Mouse (Mus musculus): ENCODE data around the gene Higd1b. TPM values are rescaled to one million over a fixed set of nuclear protein-coding genes. Genes with fewer than 3 reads are reported as not detected.
A peak's percentile ranks its signal among the peaks of the same experiment; 100 is the strongest.

Higd1b gene
- total and polyA plus RNA-seq, 2 experiments from 2014 or later, result 14.5 to 15.8 TPM

- WGBS, result 46% methylated on average over 4 of the region's 4 CpGs
- no peak for TF ChIP-seq CTCF (IDR thresholded peaks at IDR 0.05; ENCODE audit: low read depth)
- H3K4me3 ChIP-seq (ENCODE audit: low read length), result no peak overlapping the region
- no peak overlapping the region for H3K27ac ChIP-seq
- no peaks in the 10 kb centered on the region for H3K36me3 ChIP-seq (ENCODE audit: insufficient read depth, low read length)
- ATAC-seq (no peak), DNase-seq (ENCODE audit: low spot score) (peak; percentile 50)
- H3K9ac ChIP-seq (replicated peaks; ENCODE audit: low read length), result no peak overlapping the region
- H3K4me2 ChIP-seq (ENCODE audit: low read depth, low read length), result no peak overlapping the region
- no peaks in the 10 kb centered on the region for H3K9me3 ChIP-seq (ENCODE audit: low read length)
- H3K4me1 ChIP-seq (ENCODE audit: insufficient read depth, low read length), result no peaks in the 10 kb centered on the region
- H3K27me3 ChIP-seq (ENCODE audit: insufficient read depth, low read length), result no peaks in the 10 kb centered on the region
Observed at GRCm38 (mm10) chr11:102810721-102811485, 24.7 kb upstream of the Higd1b start.

- H3K9ac ChIP-seq (replicated peaks; ENCODE audit: low read length), result no peak overlapping the region
- no peaks in the 10 kb centered on the region for H3K27me3 ChIP-seq (ENCODE audit: insufficient read depth, low read length)
- peaks cover 6% of the 10 kb centered on the region; the same call in 1 of the 2 replicates for H3K4me1 ChIP-seq (ENCODE audit: insufficient read depth, low read length)
- ATAC-seq (no peak), DNase-seq (ENCODE audit: low spot score) (no peak)
- H3K9me3 ChIP-seq (ENCODE audit: low read length), result no peaks in the 10 kb centered on the region
- H3K36me3 ChIP-seq (ENCODE audit: insufficient read depth, low read length), result no peaks in the 10 kb centered on the region
- H3K4me3 ChIP-seq (ENCODE audit: low read length), result no peak overlapping the region
- no peak overlapping the region for H3K27ac ChIP-seq
- peak; percentile 31 for TF ChIP-seq CTCF (IDR thresholded peaks at IDR 0.05; ENCODE audit: low read depth)
- H3K4me2 ChIP-seq (ENCODE audit: low read depth, low read length), result no peak overlapping the region
Observed at GRCm38 (mm10) chr11:102814881-102815280, 20.8 kb upstream of the Higd1b start.

- peak overlapping the region; percentile 85 for H3K4me2 ChIP-seq (ENCODE audit: low read depth, low read length)
- under 1% methylated on average over 90 of the region's 92 CpGs for WGBS
- DNase-seq (ENCODE audit: low spot score) (peak; percentile 44), ATAC-seq (peak; percentile 48; the same call in 1 of the 2 replicates)
- peak overlapping the region; percentile 85 for H3K27ac ChIP-seq
- no peaks in the 10 kb centered on the region for H3K27me3 ChIP-seq (ENCODE audit: insufficient read depth, low read length)
- H3K36me3 ChIP-seq (ENCODE audit: insufficient read depth, low read length), result no peaks in the 10 kb centered on the region
- peak overlapping the region; percentile 79 for H3K4me3 ChIP-seq (ENCODE audit: low read length)
- H3K9ac ChIP-seq (replicated peaks; ENCODE audit: low read length), result peak overlapping the region; percentile 72
- TF ChIP-seq CTCF (IDR thresholded peaks at IDR 0.05; ENCODE audit: low read depth), result no peak
- peaks cover 6% of the 10 kb centered on the region; the same call in 1 of the 2 replicates for H3K4me1 ChIP-seq (ENCODE audit: insufficient read depth, low read length)
- H3K9me3 ChIP-seq (ENCODE audit: low read length), result no peaks in the 10 kb centered on the region
Observed at GRCm38 (mm10) chr11:102818121-102819020, 17.3 kb upstream of the Higd1b start.

GRCm38 (mm10) chr11:102819021-102819782, 16.4 kb upstream of the Higd1b start, which contains the start of gene Gjc1:
Gene Gjc1 (minus strand): TSS chr11:102819700.
- Histone ChIP-seq H3K9me3 (ENCODE audit: low read length) (no peaks in the 10 kb centered on the region), H3K4me3 (ENCODE audit: low read length) (peak within 1 kb of the TSS; percentile 79), H3K27me3 (ENCODE audit: insufficient read depth, low read length) (no peaks in the 10 kb centered on the region), H3K27ac (peak within 1 kb of the TSS; percentile 85), H3K4me2 (ENCODE audit: low read depth, low read length) (peak within 1 kb of the TSS; percentile 85), H3K4me1 (ENCODE audit: insufficient read depth, low read length) (peaks cover 6% of the 10 kb centered on the region; the same call in 1 of the 2 replicates), H3K36me3 (ENCODE audit: insufficient read depth, low read length) (no peaks in the 10 kb centered on the region), H3K9ac (replicated peaks; ENCODE audit: low read length) (peak within 1 kb of the TSS; percentile 72)
- peak; percentile 86 for DNase-seq (ENCODE audit: low spot score)
- 0% methylated on average over 68 of the region's 97 CpGs for WGBS
- ATAC-seq, result peak; percentile 86
- peak; percentile 50 for TF ChIP-seq CTCF (IDR thresholded peaks at IDR 0.05; ENCODE audit: low read depth)

GRCm38 (mm10) chr11:102819783-102820385, 15.8 kb upstream of the Higd1b start:
- no peak for ATAC-seq

GRCm38 (mm10) chr11:102820432-102820831, 15.2 kb upstream of the Higd1b start:
- Histone ChIP-seq H3K27me3 (ENCODE audit: insufficient read depth, low read length) (no peaks in the 10 kb centered on the region), H3K4me2 (ENCODE audit: low read depth, low read length) (no peak overlapping the region), H3K4me3 (ENCODE audit: low read length) (no peak overlapping the region), H3K9me3 (ENCODE audit: low read length) (no peaks in the 10 kb centered on the region), H3K4me1 (ENCODE audit: insufficient read depth, low read length) (peaks cover 6% of the 10 kb centered on the region; the same call in 1 of the 2 replicates), H3K9ac (replicated peaks; ENCODE audit: low read length) (no peak overlapping the region), H3K27ac (no peak overlapping the region), H3K36me3 (ENCODE audit: insufficient read depth, low read length) (no peaks in the 10 kb centered on the region)
- 12% methylated on average over 3 of the region's 3 CpGs for WGBS
- ATAC-seq (no peak), DNase-seq (ENCODE audit: low spot score) (no peak)
- no peak for TF ChIP-seq CTCF (IDR thresholded peaks at IDR 0.05; ENCODE audit: low read depth)

More at GRCm38 (mm10) chr11:102819783-102820385, 15.8 kb upstream of the Higd1b start:
- H3K27me3 ChIP-seq (ENCODE audit: insufficient read depth, low read length), result no peaks in the 10 kb centered on the region
- 0 out of 2 replicates have a peak overlapping the region, but pooled peaks have one; percentile 72 for H3K9ac ChIP-seq (replicated peaks; ENCODE audit: low read length)
- H3K27ac ChIP-seq, result no peak overlapping the region
- H3K36me3 ChIP-seq (ENCODE audit: insufficient read depth, low read length), result no peaks in the 10 kb centered on the region
- peak overlapping the region; percentile 79 for H3K4me3 ChIP-seq (ENCODE audit: low read length)
- DNase-seq (ENCODE audit: low spot score), result no peak
- no peaks in the 10 kb centered on the region for H3K9me3 ChIP-seq (ENCODE audit: low read length)
- H3K4me1 ChIP-seq (ENCODE audit: insufficient read depth, low read length), result peaks cover 6% of the 10 kb centered on the region; the same call in 1 of the 2 replicates
- no peak for TF ChIP-seq CTCF (IDR thresholded peaks at IDR 0.05; ENCODE audit: low read depth)
- WGBS, result 7% methylated on average over 14 of the region's 14 CpGs
- peak overlapping the region; percentile 85 for H3K4me2 ChIP-seq (ENCODE audit: low read depth, low read length)

All from hindbrain, postnatal 0 days (tissue).